Mouse (Mus musculus): ENCODE data around the gene Golt1a.

DNA sequence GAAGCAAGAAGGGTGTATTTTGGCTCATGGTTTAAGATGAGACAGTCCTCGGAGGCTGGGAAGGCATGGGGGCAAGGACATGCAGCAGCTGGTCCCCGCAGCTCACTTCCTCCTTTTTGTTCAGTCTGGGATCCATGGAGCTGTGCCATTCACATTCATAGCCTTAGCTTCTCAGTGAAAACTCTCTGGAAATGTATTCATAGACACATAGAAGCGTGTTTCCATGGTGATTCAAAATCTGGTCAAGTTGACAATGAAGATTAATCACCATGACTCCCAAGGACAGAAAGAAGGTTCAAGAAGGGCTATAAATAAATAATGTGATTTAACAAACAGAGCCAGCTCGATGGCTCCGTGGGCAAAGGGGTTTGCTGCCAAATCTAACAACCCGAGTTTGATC lies 24.3 kb downstream of the Golt1a start:
- TF ChIP-seq GATA1 (IDR thresholded peaks at IDR 0.05; ENCODE audit: borderline replicate concordance, low read length) (no peak), FLI1 (IDR thresholded peaks at IDR 0.05; ENCODE audit: low read length) (no peak)
